Mouse (Mus musculus) mouse embryonic stem cell (cell line): ENCODE data around the gene Adra2a.

ENCODE experiments used
- in situ Hi-C, 2 experiments: fragments of 300-500 bp; cut with MboI; formaldehyde crosslinking; loops; 1 replicate in 1 of 2; 3 replicates in 1 of 2; pipeline ENCODE4 v1.14.3; 2019 to 2020; ENCODE audit warnings: low sequenced_read_pairs in 2 of 2, low pct_unique_long_range_greater_than_20kb in 1 of 2, mixed read lengths in 1 of 2; ENCODE audit not compliant: unreplicated experiment in 1 of 2

Gene Adra2a

DNA sequence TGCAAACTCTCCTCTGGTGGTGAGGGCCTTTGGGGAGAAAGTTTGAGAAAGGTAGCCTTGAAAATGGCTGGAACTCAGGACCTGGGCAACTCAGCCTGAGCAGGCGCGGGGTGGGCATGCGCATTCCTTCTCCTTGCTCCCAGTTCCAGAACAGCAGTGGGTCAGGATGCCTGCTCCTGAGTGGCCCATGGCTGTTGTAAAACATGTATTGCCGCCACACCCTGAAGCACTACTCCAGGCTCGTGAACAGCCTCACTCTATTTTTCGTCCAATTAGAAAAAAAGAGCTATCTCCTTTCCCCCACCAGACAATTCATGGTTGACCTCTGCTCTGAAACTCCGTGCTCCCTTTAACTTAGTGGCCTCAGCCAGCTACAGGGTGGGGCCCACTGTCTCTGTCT, 24.5 kb downstream of the Adra2a start:
- in situ Hi-C loops: no loop called here

DNA sequence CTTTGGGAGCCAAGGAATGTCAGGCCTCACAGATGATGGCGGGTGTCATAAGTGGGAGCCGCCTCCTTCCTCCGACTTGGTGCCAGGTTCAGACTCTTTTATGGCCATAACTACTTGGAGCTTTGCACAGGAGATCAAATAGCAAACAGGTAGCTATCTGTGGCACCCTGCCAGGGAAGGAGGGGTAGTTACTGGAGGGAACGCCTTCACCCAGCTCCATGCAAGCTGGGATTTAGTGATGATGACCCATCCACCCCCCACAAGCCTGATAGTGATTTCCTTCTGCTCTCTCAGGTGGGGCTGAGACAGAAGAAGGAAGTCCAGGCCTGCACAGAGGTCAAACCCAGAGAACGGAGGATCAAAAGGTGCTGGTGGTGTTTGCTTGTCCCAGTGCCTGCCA, 26.6 kb downstream of the Adra2a start:
- in situ Hi-C loops: no loop called here

GRCm38 (mm10) chr19:54072233-54072800, 28.4 kb downstream of the Adra2a start:
- in situ Hi-C loops: no loop called here

DNA sequence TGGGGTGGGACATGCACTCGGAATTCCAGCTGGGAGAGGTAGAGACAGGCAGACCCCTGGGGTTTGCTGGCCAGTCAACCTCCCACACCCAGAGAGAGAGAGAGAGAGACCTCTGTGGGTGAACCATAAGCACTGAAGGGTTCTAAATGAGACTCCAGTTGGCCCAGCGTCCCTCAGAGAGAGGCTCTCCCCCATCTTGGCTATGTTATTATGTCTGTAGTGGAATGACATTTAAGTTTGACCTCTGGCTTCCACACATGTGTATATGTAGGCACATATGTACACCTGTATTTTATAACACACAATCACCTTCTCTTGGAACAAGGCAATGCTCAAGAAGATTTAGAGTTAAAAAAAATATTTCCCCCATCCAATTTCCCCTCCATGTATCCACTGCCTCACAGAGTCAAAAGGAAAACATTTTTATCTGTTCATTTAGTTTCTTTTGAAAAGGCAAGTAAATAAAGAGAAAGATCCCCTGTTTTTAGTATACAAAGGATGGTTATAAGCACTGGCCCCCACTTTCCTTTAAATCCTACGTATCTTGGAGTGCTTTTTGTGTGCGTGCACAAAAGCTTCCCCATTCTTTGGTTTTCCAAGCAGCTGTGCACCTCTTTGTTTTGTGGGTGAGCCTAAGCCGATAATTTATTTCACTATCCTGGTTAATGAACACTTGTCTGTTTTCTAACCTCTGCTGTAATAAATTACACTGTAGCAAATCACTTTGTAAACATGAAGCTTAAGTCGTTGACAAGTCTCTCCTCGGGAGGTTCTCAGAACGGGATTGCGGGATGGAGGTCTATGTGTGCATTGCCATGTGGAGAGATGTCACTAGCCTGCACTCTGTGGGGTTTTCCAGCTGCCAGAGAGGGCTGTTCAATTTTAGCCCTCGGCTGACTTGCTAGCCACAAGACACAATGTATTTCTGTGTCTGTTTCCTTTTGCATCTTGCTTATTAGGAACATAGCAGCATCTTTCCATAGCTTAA, 32.7 kb downstream of the Adra2a start:
- in situ Hi-C loops: no loop called here

DNA sequence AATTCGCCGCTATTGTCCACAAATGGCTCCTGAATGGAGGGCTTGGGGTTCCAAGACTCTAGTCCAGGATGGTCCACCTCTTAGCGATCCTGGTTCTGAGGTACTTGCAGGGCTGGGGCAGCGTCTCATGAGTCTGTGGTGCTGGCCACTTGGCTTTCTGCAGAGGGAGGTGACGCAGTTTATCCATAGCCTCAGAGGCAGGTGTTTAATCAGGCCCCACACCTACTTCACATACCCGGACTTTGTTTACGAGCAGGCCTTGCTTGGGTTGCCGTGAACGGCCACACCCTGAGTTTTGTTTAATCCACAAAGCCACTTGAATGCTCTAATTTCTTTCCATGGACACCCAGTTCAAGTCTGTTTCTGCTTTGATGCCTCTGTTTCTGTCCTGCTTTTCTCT, 37.4 kb downstream of the Adra2a start:
- in situ Hi-C loops: no loop called here

- in situ Hi-C loops: no loop called here
Measured at GRCm38 (mm10) chr19:54081716-54082165, 37.8 kb downstream of the Adra2a start.

GRCm38 (mm10) chr19:54087319-54087718, 43.4 kb downstream of the Adra2a start:
- in situ Hi-C loops: no loop called here

GRCm38 (mm10) chr19:54093599-54093998, 49.6 kb downstream of the Adra2a start:
- in situ Hi-C loops: no loop called here

DNA sequence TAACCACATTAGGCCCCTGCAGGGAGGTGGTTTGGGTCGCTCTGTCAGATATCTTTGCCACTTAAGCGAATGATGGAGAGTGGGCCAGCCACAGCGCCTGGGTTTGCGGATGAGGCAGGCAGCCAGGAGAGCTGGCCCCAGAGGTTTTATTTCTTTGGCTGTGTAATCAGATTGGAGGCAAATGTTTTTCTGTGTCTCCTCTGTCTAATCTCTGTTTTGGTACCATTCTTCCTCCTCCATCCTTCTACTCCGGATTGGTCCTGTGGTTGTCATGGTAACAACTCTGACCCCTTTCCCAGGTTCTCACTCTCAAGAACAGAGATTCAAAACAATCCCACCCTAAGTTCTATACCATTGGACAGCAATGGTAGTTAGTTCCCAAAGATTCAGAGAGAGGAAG, 51.8 kb downstream of the Adra2a start:
- in situ Hi-C loops: no loop called here

DNA sequence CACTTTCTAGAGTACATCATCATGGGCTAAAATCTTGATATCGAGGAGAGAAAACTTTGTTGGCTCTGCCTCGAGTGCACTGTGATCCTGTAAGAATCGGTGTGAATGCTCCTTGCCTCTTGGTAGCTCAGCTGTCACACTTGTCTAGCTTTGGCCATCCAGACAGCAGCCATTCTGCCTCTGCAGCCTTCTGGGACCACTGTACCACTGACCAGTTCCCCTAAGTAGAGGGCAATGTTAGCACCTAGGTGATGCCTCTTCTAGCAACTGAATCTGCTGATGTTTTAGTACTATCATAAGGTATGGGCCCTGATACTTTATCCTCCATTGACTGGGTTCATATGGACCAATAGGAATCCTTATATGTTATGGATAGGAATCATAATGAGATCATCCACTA, 54.4 kb downstream of the Adra2a start:
- in situ Hi-C loops: no loop called here
